Mouse (Mus musculus) left cerebral cortex, postnatal 36 days (tissue): ENCODE measurements around the gene Setd2. TPM values are rescaled to one million over a fixed set of nuclear protein-coding genes. Genes with fewer than 3 reads are reported as not detected.

ENCODE experiments used
- DNase-seq, 2 experiments: peaks; one replicate each; pipeline ENCODE4 v3.0.0; 2021 to 2022; ENCODE audit warnings: low spot score in 2 of 2, mixed read lengths in 1 of 2
- intact Hi-C: fragments of 180-260 bp; cut with DNase I; formaldehyde crosslinking; loops from one replicate; pipeline ENCODE4 v1.15.1; 2025
- total RNA-seq, 2 experiments: library from RNA; stranded (reverse); gene quantifications; 2 replicates each; pipeline ENCODE4 v1.2.3; 2021

Gene Setd2
- total RNA-seq, 2 experiments from 2014 or later = 66.6 to 81.9 TPM

- intact Hi-C loops = no loop called here
These were observed 88.3 kb downstream of the Setd2 start for GRCm38 (mm10) chr9:110620685-110621084.

GRCm38 (mm10) chr9:110622621-110623219 is 90.3 kb downstream of the Setd2 start:
- intact Hi-C loops = no loop called here
- no peak for DNase-seq

More at GRCm38 (mm10) chr9:110620685-110621084, 88.3 kb downstream of the Setd2 start:
- no peak for DNase-seq

GRCm38 (mm10) chr9:110623416-110624195 is 91.2 kb downstream of the Setd2 start:
- intact Hi-C loops = no loop called here

GRCm38 (mm10) chr9:110624361-110625166 is 92.2 kb downstream of the Setd2 start, which contains the start of gene Nradd:
Gene Nradd, minus strand, starts transcription at chr9:110624452.
- DNase-seq = peak; percentile 80
- intact Hi-C loops = no loop called here

More at GRCm38 (mm10) chr9:110623416-110624195, 91.2 kb downstream of the Setd2 start:
- no peak for DNase-seq

GRCm38 (mm10) chr9:110625350-110625908 is 93.0 kb downstream of the Setd2 start:
- intact Hi-C loops = no loop called here

GRCm38 (mm10) chr9:110630171-110630570 is 97.8 kb downstream of the Setd2 start:
- intact Hi-C loops = loop anchor here (5.0 kb wide), 1 partner anchor 152 kb away; no protein-coding TSS in a partner anchor
- DNase-seq = no peak

More at GRCm38 (mm10) chr9:110625350-110625908, 93.0 kb downstream of the Setd2 start:
- DNase-seq = no peak

- intact Hi-C loops = loop anchor here (5.0 kb wide), 1 partner anchor 151 kb away; no protein-coding TSS in a partner anchor
- no peak for DNase-seq
These were observed 98.8 kb downstream of the Setd2 start for GRCm38 (mm10) chr9:110631191-110631590.

- intact Hi-C loops = loop anchor here (5.0 kb wide), 1 partner anchor 151 kb away; no protein-coding TSS in a partner anchor
- no peak for DNase-seq
These were observed 99.4 kb downstream of the Setd2 start for GRCm38 (mm10) chr9:110631651-110632275.

GRCm38 (mm10) chr9:110632671-110633070 is 100.3 kb downstream of the Setd2 start:
- intact Hi-C loops = loop anchor here (5.0 kb wide), 1 partner anchor 150 kb away; no protein-coding TSS in a partner anchor
- DNase-seq = no peak

- no peak for DNase-seq
These were observed 101.5 kb downstream of the Setd2 start for GRCm38 (mm10) chr9:110633882-110634281.

GRCm38 (mm10) chr9:110635225-110635624 is 102.8 kb downstream of the Setd2 start:
- peak; percentile 78 to 79 for DNase-seq
- intact Hi-C loops = loop anchor here (1.0 to 5.0 kb wide), 3 partner anchors 18 to 223 kb away; no protein-coding TSS in a partner anchor

More at GRCm38 (mm10) chr9:110633882-110634281, 101.5 kb downstream of the Setd2 start:
- intact Hi-C loops = loop anchor here (2.0 to 5.0 kb wide), 2 partner anchors 19 to 148 kb away; no protein-coding TSS in a partner anchor

GRCm38 (mm10) chr9:110638611-110639021 is 106.2 kb downstream of the Setd2 start:
- DNase-seq = no peak
- intact Hi-C loops = loop anchor here (5.0 kb wide), 1 partner anchor 226 kb away; no protein-coding TSS in a partner anchor

GRCm38 (mm10) chr9:110641006-110641405 is 108.6 kb downstream of the Setd2 start:
- intact Hi-C loops = no loop called here
- DNase-seq = no peak

- intact Hi-C loops = no loop called here
These were observed 110.6 kb downstream of the Setd2 start for GRCm38 (mm10) chr9:110642812-110643524.

GRCm38 (mm10) chr9:110643787-110644186 is 111.4 kb downstream of the Setd2 start:
- intact Hi-C loops = no loop called here

More at GRCm38 (mm10) chr9:110642812-110643524, 110.6 kb downstream of the Setd2 start:
- DNase-seq = no peak

GRCm38 (mm10) chr9:110644295-110644694 is 111.9 kb downstream of the Setd2 start:
- DNase-seq = no peak
- intact Hi-C loops = no loop called here

More at GRCm38 (mm10) chr9:110643787-110644186, 111.4 kb downstream of the Setd2 start:
- no peak for DNase-seq

- intact Hi-C loops = no loop called here
These were observed 112.8 kb downstream of the Setd2 start for GRCm38 (mm10) chr9:110645219-110645618.

GRCm38 (mm10) chr9:110649775-110650174 is 117.4 kb downstream of the Setd2 start:
- intact Hi-C loops = loop anchor here (5.0 kb wide), 1 partner anchor 38 kb away; no protein-coding TSS in a partner anchor
- no peak for DNase-seq

More at GRCm38 (mm10) chr9:110645219-110645618, 112.8 kb downstream of the Setd2 start:
- no peak for DNase-seq
